Mouse (Mus musculus): ENCODE measurements around the gene Gja1.
A peak's percentile ranks its signal among the peaks of the same experiment; 100 is the strongest.
"Not testable (repeated sequence)": the region's sequence is repeated elsewhere in the genome, so short reads cannot be mapped to it uniquely, and the experiment has no call there.

The Gja1 gene

GRCm38 (mm10) chr10:56377097-56377965 lies at the start of gene Gja1:
Gja1 (plus strand) TSS chr10:56377330.
- peak; percentile 58 for DNase-seq (ENCODE audit: low read depth)

GRCm38 (mm10) chr10:56338851-56339489 lies 38.2 kb upstream of the Gja1 start:
- DNase-seq (ENCODE audit: low read depth), result peak; percentile 36

- DNase-seq (ENCODE audit: low read depth), result no peak
Observed at GRCm38 (mm10) chr10:56360472-56360871, 16.7 kb upstream of the Gja1 start.

- DNase-seq (ENCODE audit: low read depth), result no peak
Observed at GRCm38 (mm10) chr10:56369073-56369472, 8.1 kb upstream of the Gja1 start.

GRCm38 (mm10) chr10:56373021-56373720 lies 4.0 kb upstream of the Gja1 start:
- no peak for DNase-seq (ENCODE audit: low read depth)

GRCm38 (mm10) chr10:56374169-56374568 lies 3.0 kb upstream of the Gja1 start:
- DNase-seq (ENCODE audit: low read depth), result no peak

GRCm38 (mm10) chr10:56375906-56376468 lies 1.1 kb upstream of the Gja1 start:
- DNase-seq (ENCODE audit: low read depth), result no peak

GRCm38 (mm10) chr10:56377966-56378647 lies 977 bp downstream of the Gja1 start:
- peak; percentile 34 for DNase-seq (ENCODE audit: low read depth)

- DNase-seq (ENCODE audit: low read depth), result no peak
Observed at GRCm38 (mm10) chr10:56378648-56379254, 1.6 kb downstream of the Gja1 start.

- no peak for DNase-seq (ENCODE audit: low read depth)
Observed at GRCm38 (mm10) chr10:56379720-56380119, 2.6 kb downstream of the Gja1 start.

GRCm38 (mm10) chr10:56385195-56386109 lies 8.3 kb downstream of the Gja1 start:
- DNase-seq (ENCODE audit: low read depth), result no peak

- DNase-seq (ENCODE audit: low read depth), result no peak
Observed at GRCm38 (mm10) chr10:56393095-56393784, 16.1 kb downstream of the Gja1 start.

GRCm38 (mm10) chr10:56393815-56394417 lies 16.8 kb downstream of the Gja1 start:
- DNase-seq (ENCODE audit: low read depth), result not testable (repeated sequence)

GRCm38 (mm10) chr10:56397875-56398274 lies 20.7 kb downstream of the Gja1 start:
- no peak for DNase-seq (ENCODE audit: low read depth)

- no peak for DNase-seq (ENCODE audit: low read depth)
Observed at GRCm38 (mm10) chr10:56398310-56398709, 21.2 kb downstream of the Gja1 start.

- DNase-seq (ENCODE audit: low read depth), result not testable (repeated sequence)
Observed at GRCm38 (mm10) chr10:56401396-56401795, 24.3 kb downstream of the Gja1 start.

GRCm38 (mm10) chr10:56405934-56406333 lies 28.8 kb downstream of the Gja1 start:
- DNase-seq (ENCODE audit: low read depth), result no peak

- DNase-seq (ENCODE audit: low read depth), result no peak
Observed at GRCm38 (mm10) chr10:56406386-56407130, 29.4 kb downstream of the Gja1 start.

All from fibroblast of lung, adult 2 months (primary cell).